Mouse (Mus musculus): ENCODE results near the gene Pkp1. TPM values are rescaled to one million over a fixed set of nuclear protein-coding genes. Genes with fewer than 3 reads are reported as not detected.

The Pkp1 gene
- polyA plus RNA-seq, 1 experiment from 2014 or later, result 20.1 TPM

DNA sequence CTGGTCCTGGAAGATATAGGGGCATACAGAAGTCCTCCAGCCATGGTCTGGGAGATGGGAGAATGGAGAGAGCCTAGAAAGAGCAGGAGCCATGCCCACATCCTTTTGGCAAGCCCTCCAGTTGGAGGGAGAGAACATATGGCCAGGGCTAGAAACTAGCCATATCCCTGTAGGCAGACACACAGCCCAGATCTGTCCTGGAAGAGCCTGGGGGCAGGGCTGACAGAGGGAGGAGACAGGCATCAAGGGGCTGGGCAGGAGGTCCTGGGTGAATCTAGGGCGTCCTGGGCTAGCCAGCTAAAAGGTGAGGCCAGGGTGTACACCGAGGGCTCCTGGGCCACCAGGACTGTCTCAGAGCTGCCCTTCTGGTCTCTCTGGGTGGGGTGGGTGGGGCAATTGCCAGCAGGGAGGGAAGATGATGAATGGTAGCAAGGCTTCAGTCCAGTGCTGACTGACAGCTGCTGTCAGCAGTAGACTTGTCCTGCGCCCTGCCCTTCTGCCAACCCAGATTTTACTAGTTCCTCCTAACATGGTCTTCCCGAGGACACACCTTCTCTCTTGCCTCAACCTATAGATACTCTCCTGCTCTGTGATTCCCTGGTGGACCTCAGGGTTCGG, 5.5 kb upstream of the Pkp1 start:
- no peak for ATAC-seq (ENCODE audit: low read depth)
- Histone ChIP-seq H3K27ac (replicated peaks; ENCODE audit: low read depth, low read length) (no peak overlapping the region), H3K9ac (ENCODE audit: low read depth, low read length) (no peak overlapping the region), H3K4me3 (ENCODE audit: low read depth, low read length) (no peak overlapping the region), H3K27me3 (replicated peaks; ENCODE audit: control insufficient read depth, insufficient read depth, low read length) (peaks cover 29% of the 10 kb centered on the region), H3K36me3 (ENCODE audit: control insufficient read depth, insufficient read depth, low read length) (no peaks in the 10 kb centered on the region), H3K4me2 (ENCODE audit: low read depth, low read length) (no peak overlapping the region), H3K4me1 (ENCODE audit: control insufficient read depth, insufficient read depth, low read length) (no peaks in the 10 kb centered on the region), H3K9me3 (ENCODE audit: control insufficient read depth, low read length) (no peaks in the 10 kb centered on the region)
- WGBS, result 60% methylated on average over 5 of the region's 5 CpGs
- no peak for DNase-seq (ENCODE audit: low spot score)

DNA sequence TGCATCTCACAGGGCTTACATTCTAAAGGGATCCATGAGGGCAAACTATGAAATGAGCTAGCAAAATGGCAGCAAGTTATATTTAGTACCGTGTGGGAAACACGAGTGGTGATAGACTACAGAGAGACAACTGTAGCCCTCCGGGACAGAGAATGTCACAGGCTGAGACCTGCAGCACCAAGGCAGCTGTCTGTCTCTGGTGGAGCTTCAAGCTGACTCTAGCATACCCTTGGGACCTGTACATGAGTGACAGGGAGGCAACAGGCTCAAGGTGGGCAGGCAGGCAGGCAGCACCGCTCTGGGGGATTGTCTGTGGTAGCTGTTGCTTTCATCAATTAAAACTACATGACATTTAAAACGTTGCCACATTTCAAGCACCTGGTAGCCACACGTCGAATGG, 4.2 kb upstream of the Pkp1 start:
- 0 out of 2 replicates have a peak, but pooled peaks cover 4% of the 10 kb centered on the region for H3K4me1 ChIP-seq (ENCODE audit: control insufficient read depth, insufficient read depth, low read length)

DNA sequence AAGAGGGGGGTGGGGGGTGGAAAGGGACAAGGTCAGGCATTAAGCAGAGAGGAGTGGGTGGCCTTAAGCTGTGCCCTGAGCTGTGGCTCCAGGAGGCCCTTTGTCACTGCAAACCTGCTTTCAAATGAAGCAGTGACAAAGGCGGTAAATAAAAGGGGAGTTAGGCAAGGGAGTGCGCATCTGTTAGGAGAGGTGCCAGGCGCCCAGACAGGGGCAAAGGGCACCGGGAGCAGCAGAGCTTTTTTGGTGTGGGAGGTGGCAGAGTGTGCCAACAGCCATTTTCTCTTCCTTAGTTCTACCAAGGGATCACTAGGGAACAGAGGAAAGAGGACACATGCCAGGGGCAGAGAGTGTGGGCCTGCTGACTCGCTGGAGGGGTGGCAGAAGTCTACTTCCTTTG, 1.8 kb downstream of the Pkp1 start:
- Histone ChIP-seq H3K9me3 (ENCODE audit: control insufficient read depth, low read length) (no peaks in the 10 kb centered on the region), H3K36me3 (ENCODE audit: control insufficient read depth, insufficient read depth, low read length) (no peaks in the 10 kb centered on the region), H3K4me2 (ENCODE audit: low read depth, low read length) (peak overlapping the region; percentile 10; the same call in 1 of the 2 replicates), H3K27ac (replicated peaks; ENCODE audit: low read depth, low read length) (no peak overlapping the region), H3K9ac (ENCODE audit: low read depth, low read length) (no peak overlapping the region), H3K4me3 (ENCODE audit: low read depth, low read length) (peak overlapping the region; percentile 7; the same call in 1 of the 2 replicates), H3K4me1 (ENCODE audit: control insufficient read depth, insufficient read depth, low read length) (0 out of 2 replicates have a peak, but pooled peaks cover 4% of the 10 kb centered on the region), H3K27me3 (replicated peaks; ENCODE audit: control insufficient read depth, insufficient read depth, low read length) (peaks cover 68% of the 10 kb centered on the region)
- DNase-seq (ENCODE audit: low spot score) (no peak), ATAC-seq (ENCODE audit: low read depth) (no peak)
- 16% methylated on average over 5 of the region's 5 CpGs for WGBS

More for the DNA sequence above, 4.2 kb upstream of the Pkp1 start:
- no peak for ATAC-seq (ENCODE audit: low read depth)
- peaks cover 41% of the 10 kb centered on the region for H3K27me3 ChIP-seq (replicated peaks; ENCODE audit: control insufficient read depth, insufficient read depth, low read length)
- WGBS, result 57% methylated on average over 7 of the region's 7 CpGs
- H3K4me2 ChIP-seq (ENCODE audit: low read depth, low read length), result no peak overlapping the region
- no peaks in the 10 kb centered on the region for H3K9me3 ChIP-seq (ENCODE audit: control insufficient read depth, low read length)
- H3K27ac ChIP-seq (replicated peaks; ENCODE audit: low read depth, low read length), result no peak overlapping the region
- no peak overlapping the region for H3K9ac ChIP-seq (ENCODE audit: low read depth, low read length)
- no peak overlapping the region for H3K4me3 ChIP-seq (ENCODE audit: low read depth, low read length)
- no peak for DNase-seq (ENCODE audit: low spot score)
- H3K36me3 ChIP-seq (ENCODE audit: control insufficient read depth, insufficient read depth, low read length), result no peaks in the 10 kb centered on the region

DNA sequence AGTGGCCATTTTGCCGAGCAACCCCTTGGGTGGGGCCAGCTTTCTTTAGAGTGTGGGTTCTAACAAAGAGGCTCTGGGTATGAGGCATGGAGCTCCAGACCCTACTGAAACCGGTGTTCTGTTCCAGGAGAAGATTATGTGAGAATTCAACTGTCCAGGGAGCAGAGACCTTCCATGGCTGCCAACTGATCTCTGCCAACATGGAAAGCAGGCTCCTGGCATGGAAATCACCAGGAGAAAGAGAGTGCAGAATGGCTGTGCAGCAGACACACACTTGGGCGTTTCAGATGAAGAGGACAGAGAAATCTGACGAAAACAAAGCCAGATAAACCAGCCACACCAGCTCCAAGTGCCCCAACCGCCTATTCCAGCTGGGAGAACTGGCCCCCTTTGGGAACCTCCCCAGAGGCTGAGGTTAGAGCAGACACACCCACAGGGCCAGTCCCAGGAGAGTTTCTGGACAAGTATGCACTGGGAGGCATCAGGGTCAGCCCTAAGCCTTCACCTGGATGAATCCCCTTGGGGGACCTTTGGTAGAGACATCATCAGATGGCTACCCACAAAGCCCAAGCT, 2.4 kb downstream of the Pkp1 start:
- ATAC-seq (ENCODE audit: low read depth) (peak; percentile 58; the same call in 1 of the 2 replicates), DNase-seq (ENCODE audit: low spot score) (peak; percentile 52)
- H3K4me2 ChIP-seq (ENCODE audit: low read depth, low read length), result peak overlapping the region; percentile 31

DNA sequence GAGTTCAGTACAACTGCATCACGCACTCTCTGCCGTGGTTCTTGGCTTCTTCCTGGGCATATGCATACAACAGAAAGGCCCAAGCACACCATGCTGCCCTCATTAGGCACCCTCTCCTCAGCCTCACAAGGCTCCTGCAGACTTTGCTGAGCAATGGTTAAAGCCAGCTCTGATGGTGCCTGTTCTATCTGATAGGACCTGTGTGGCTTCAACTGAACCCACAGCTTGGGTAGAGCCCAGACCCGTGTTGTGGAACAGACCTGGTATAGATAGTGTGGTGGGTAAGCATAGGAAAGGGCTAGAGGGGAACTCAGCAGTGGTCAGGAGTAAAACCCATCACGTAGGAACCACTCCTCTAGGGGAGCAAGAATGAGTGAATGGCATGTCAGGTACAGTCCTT, 5.3 kb downstream of the Pkp1 start:
- no peak for ATAC-seq (ENCODE audit: low read depth)
- Histone ChIP-seq H3K27ac (replicated peaks; ENCODE audit: low read depth, low read length) (no peak overlapping the region), H3K9me3 (ENCODE audit: control insufficient read depth, low read length) (no peaks in the 10 kb centered on the region), H3K4me2 (ENCODE audit: low read depth, low read length) (no peak overlapping the region), H3K9ac (ENCODE audit: low read depth, low read length) (no peak overlapping the region), H3K4me1 (ENCODE audit: control insufficient read depth, insufficient read depth, low read length) (0 out of 2 replicates have a peak, but pooled peaks cover 3% of the 10 kb centered on the region), H3K27me3 (replicated peaks; ENCODE audit: control insufficient read depth, insufficient read depth, low read length) (peaks cover 39% of the 10 kb centered on the region), H3K4me3 (ENCODE audit: low read depth, low read length) (no peak overlapping the region), H3K36me3 (ENCODE audit: control insufficient read depth, insufficient read depth, low read length) (no peaks in the 10 kb centered on the region)
- 60% methylated on average over 4 of the region's 4 CpGs for whole genome bisulfite sequencing
- DNase-seq (ENCODE audit: low spot score), result no peak

More for the DNA sequence above, 2.4 kb downstream of the Pkp1 start:
- Histone ChIP-seq H3K27ac (replicated peaks; ENCODE audit: low read depth, low read length) (no peak overlapping the region; the same call in 1 of the 2 replicates), H3K9ac (ENCODE audit: low read depth, low read length) (no peak overlapping the region), H3K4me3 (ENCODE audit: low read depth, low read length) (peak overlapping the region; percentile 7; the same call in 1 of the 2 replicates), H3K27me3 (replicated peaks; ENCODE audit: control insufficient read depth, insufficient read depth, low read length) (peaks cover 65% of the 10 kb centered on the region), H3K36me3 (ENCODE audit: control insufficient read depth, insufficient read depth, low read length) (no peaks in the 10 kb centered on the region), H3K4me1 (ENCODE audit: control insufficient read depth, insufficient read depth, low read length) (0 out of 2 replicates have a peak, but pooled peaks cover 4% of the 10 kb centered on the region), H3K9me3 (ENCODE audit: control insufficient read depth, low read length) (no peaks in the 10 kb centered on the region)
- 31% methylated on average over 5 of the region's 5 CpGs for WGBS

DNA sequence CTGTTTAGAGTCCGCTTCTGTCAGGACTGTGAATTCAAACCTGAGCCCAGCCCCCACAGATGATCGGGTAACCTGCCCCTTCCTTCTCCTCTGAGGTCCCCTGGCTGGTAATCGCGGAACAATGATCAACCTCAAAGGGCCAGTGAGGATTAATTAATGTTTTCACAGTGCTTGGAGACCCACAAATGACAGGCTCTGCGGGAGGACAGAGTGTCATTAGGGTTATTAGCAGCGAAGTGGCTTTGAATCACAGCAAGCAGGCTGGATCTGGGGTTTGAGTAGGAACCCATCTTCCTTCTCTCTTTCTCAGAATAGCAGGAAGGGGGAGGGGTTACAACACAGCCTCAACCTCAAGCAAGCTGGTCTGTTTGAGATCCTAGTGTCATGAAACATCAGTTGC, 9.6 kb downstream of the Pkp1 start:
- 26% methylated on average over 6 of the region's 6 CpGs for WGBS
- DNase-seq (ENCODE audit: low spot score) (no peak), ATAC-seq (ENCODE audit: low read depth) (no peak)
- Histone ChIP-seq H3K27me3 (replicated peaks; ENCODE audit: control insufficient read depth, insufficient read depth, low read length) (no peaks in the 10 kb centered on the region), H3K9me3 (ENCODE audit: control insufficient read depth, low read length) (no peaks in the 10 kb centered on the region), H3K27ac (replicated peaks; ENCODE audit: low read depth, low read length) (no peak overlapping the region), H3K36me3 (ENCODE audit: control insufficient read depth, insufficient read depth, low read length) (no peaks in the 10 kb centered on the region), H3K4me3 (ENCODE audit: low read depth, low read length) (no peak overlapping the region), H3K9ac (ENCODE audit: low read depth, low read length) (no peak overlapping the region), H3K4me2 (ENCODE audit: low read depth, low read length) (no peak overlapping the region), H3K4me1 (ENCODE audit: control insufficient read depth, insufficient read depth, low read length) (peaks cover 10% of the 10 kb centered on the region)

DNA sequence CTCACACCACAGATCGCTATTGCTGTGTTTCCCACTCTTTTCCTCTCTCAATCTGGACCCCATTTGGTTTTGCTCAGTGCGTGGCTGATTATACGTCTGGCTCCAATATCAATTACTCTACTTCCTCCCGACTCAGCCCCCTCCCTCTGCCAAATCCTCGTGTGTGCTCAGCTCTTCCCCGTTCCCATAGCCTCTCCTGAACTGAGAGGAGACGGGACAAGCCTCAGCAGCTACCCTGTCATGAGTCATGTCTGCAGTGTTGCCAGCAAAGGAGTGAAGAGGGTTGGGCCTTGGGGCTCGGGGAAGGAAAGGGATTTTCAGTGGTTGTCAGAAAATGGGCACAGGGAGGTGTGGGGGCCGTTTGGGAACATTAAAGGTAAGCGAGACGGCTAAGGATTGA, 12.3 kb downstream of the Pkp1 start:
- DNase-seq (ENCODE audit: low spot score), result peak; percentile 87
- ATAC-seq (ENCODE audit: low read depth), result peak; percentile 93
- no peaks in the 10 kb centered on the region for H3K36me3 ChIP-seq (ENCODE audit: control insufficient read depth, insufficient read depth, low read length)
- WGBS, result 24% methylated on average over 11 of the region's 11 CpGs
- H3K9me3 ChIP-seq (ENCODE audit: control insufficient read depth, low read length), result no peaks in the 10 kb centered on the region
- peaks cover 10% of the 10 kb centered on the region for H3K4me1 ChIP-seq (ENCODE audit: control insufficient read depth, insufficient read depth, low read length)
- no peak overlapping the region; the same call in 1 of the 2 replicates for H3K4me2 ChIP-seq (ENCODE audit: low read depth, low read length)
- H3K9ac ChIP-seq (ENCODE audit: low read depth, low read length), result no peak overlapping the region
- 0 out of 2 replicates have a peak overlapping the region, but pooled peaks have one; percentile 15 for H3K27ac ChIP-seq (replicated peaks; ENCODE audit: low read depth, low read length)
- H3K4me3 ChIP-seq (ENCODE audit: low read depth, low read length), result no peak overlapping the region
- H3K27me3 ChIP-seq (replicated peaks; ENCODE audit: control insufficient read depth, insufficient read depth, low read length), result no peaks in the 10 kb centered on the region

DNA sequence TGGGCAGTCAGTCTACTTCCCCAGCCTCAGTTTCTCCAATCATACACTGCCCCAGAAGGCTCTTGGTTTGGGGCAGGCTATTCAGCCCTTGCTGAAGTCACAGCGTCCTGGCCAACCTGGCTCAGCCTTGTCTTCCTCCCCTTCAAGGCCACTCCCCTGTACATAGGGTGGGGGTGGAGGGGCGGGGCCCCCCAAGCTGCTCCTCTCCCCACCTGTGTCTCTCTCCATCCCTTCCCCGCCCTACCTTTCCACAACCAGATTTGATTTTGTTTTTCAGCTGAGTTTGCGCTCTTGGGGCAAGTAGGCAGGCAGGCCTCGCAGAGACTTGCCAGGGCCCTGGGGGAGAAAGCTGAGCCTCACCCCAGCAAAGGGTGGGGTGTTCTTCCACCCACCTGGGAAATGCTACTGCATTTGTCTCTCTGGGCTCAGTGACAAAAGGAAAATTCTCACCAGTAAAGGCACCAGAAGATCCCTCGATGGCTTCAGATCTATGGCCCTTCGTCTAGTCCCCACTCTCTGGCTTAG, 19.0 kb downstream of the Pkp1 start:
- WGBS, result 48% methylated on average over 7 of the region's 7 CpGs
- H3K27ac ChIP-seq (replicated peaks; ENCODE audit: low read depth, low read length), result peak overlapping the region; percentile 67; the same call in 1 of the 2 replicates
- ATAC-seq (ENCODE audit: low read depth), result peak; percentile 88
- H3K36me3 ChIP-seq (ENCODE audit: control insufficient read depth, insufficient read depth, low read length), result no peaks in the 10 kb centered on the region
- H3K4me3 ChIP-seq (ENCODE audit: low read depth, low read length), result no peak overlapping the region
- H3K4me2 ChIP-seq (ENCODE audit: low read depth, low read length), result no peak overlapping the region
- H3K27me3 ChIP-seq (replicated peaks; ENCODE audit: control insufficient read depth, insufficient read depth, low read length), result no peaks in the 10 kb centered on the region
- no peaks in the 10 kb centered on the region for H3K9me3 ChIP-seq (ENCODE audit: control insufficient read depth, low read length)
- H3K4me1 ChIP-seq (ENCODE audit: control insufficient read depth, insufficient read depth, low read length), result 0 out of 2 replicates have a peak, but pooled peaks cover 7% of the 10 kb centered on the region
- peak; percentile 73 for DNase-seq (ENCODE audit: low spot score)
- no peak overlapping the region for H3K9ac ChIP-seq (ENCODE audit: low read depth, low read length)
